Mouse (Mus musculus) C2C12 (cell line): Measurements from ENCODE around the gene Grm7.

Experiments used
- CTCF ChIP-seq: IDR thresholded peaks from one replicate; pipeline ENCODE4 v1.5.1; 2011; ENCODE audit not compliant: control insufficient read depth, insufficient read depth, insufficient read length
- MYOG ChIP-seq: IDR thresholded peaks from one replicate; pipeline ENCODE4 v1.6.1; 2011; ENCODE audit not compliant: control insufficient read depth, insufficient read length; ENCODE audit errors: extremely low read depth

- TF ChIP-seq CTCF (no peak), MYOG (no peak)
Observed at GRCm38 (mm10) chr6:110868311-110868710, 222.9 kb downstream of the Grm7 start.
